Mouse (Mus musculus): Measurements from ENCODE around the gene Scgb1b18. TPM values are rescaled to one million over a fixed set of nuclear protein-coding genes. Genes with fewer than 3 reads are reported as not detected.
"Not testable (repeated sequence)": the region's sequence is repeated elsewhere in the genome, so short reads cannot be mapped to it uniquely, and the experiment has no call there.

Gene Scgb1b18
- polyA plus RNA-seq (2012), result not detected in 2 replicates

- not testable (repeated sequence) for H3K36me3 ChIP-seq (ENCODE audit: control insufficient read depth); H3K4me3 ChIP-seq (replicated peaks); H3K27me3 ChIP-seq (ENCODE audit: control insufficient read depth); H3K9me3 ChIP-seq (ENCODE audit: control insufficient read depth, low read length); H3K4me1 ChIP-seq (ENCODE audit: control insufficient read depth)
Measured at GRCm38 (mm10) chr7:33185268-33185667, at the start of gene Scgb1b18. Scgb1b18 (plus strand) TSS chr7:33185568.

- H3K9me3 ChIP-seq (ENCODE audit: control insufficient read depth, low read length); H3K27me3 ChIP-seq (ENCODE audit: control insufficient read depth); H3K36me3 ChIP-seq (ENCODE audit: control insufficient read depth); H3K4me1 ChIP-seq (ENCODE audit: control insufficient read depth); H3K4me3 ChIP-seq (replicated peaks): not testable (repeated sequence)
Measured at GRCm38 (mm10) chr7:33173764-33174163, 11.6 kb upstream of the Scgb1b18 start, which contains the start of gene Scgb2b18. Scgb2b18 (minus strand) TSS chr7:33173864.

Other genes with a start within 250 kb of the Scgb1b18 start
- gene Scgb2b17, start 129.0 kb upstream of the Scgb1b18 start, polyA plus RNA-seq (2012), result not detected in 2 replicates
- not detected in 2 replicates for gene Scgb1b17, start 122.1 kb upstream of the Scgb1b18 start, polyA plus RNA-seq (2012)
- not detected in 2 replicates for gene Scgb2b18, start 11.7 kb upstream of the Scgb1b18 start, polyA plus RNA-seq (2012)
- gene Scgb2b19, start 94.8 kb downstream of the Scgb1b18 start, polyA plus RNA-seq (2012), result not detected in 2 replicates
- not detected in 2 replicates for gene Scgb1b19, start 101.7 kb downstream of the Scgb1b18 start, polyA plus RNA-seq (2012)
- gene Scgb2b20, start 180.8 kb downstream of the Scgb1b18 start, polyA plus RNA-seq (2012), result not detected in 2 replicates
- gene Scgb1b20, start 187.7 kb downstream of the Scgb1b18 start, polyA plus RNA-seq (2012), result not detected in 2 replicates

Data from erythroblast, embryonic 14.5 days (primary cell).